Mouse (Mus musculus): ENCODE data around the gene Slc16a11.
"Not testable (repeated sequence)": the region's sequence is repeated elsewhere in the genome, so short reads cannot be mapped to it uniquely, and the experiment has no call there.

The Slc16a11 gene

DNA sequence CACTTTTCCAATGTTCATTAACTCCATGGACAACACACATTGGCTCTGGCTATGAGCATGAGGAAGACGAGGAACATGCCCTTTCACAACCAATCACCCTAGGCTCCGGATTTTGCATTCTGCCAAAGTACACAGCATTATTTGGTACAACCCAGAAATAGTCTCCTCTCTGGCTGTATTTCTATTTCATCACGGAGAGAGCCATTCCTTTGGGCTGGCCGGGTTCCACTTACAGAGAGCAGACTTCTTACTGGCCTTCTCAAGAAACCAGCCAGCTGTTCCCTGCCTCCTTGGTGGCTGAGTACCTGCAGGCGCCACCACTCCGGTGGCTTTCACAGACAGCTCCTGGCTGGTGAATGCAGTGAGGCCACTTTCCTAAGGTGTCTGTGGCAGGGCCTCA lies at the start of gene Slc16a11:
TSS of gene Slc16a11 (plus strand) at position 330 of the 400 bp plus-strand sequence.
- DNase-seq (ENCODE audit: low spot score in 2 of 2) = no peak

GRCm38 (mm10) chr11:70165972-70166921 lies 46.3 kb upstream of the Slc16a11 start:
- DNase-seq (ENCODE audit: low spot score in 2 of 2) = no peak

- no peak for DNase-seq (ENCODE audit: low spot score in 2 of 2)
Observed at GRCm38 (mm10) chr11:70168136-70168535, 44.4 kb upstream of the Slc16a11 start.

DNA sequence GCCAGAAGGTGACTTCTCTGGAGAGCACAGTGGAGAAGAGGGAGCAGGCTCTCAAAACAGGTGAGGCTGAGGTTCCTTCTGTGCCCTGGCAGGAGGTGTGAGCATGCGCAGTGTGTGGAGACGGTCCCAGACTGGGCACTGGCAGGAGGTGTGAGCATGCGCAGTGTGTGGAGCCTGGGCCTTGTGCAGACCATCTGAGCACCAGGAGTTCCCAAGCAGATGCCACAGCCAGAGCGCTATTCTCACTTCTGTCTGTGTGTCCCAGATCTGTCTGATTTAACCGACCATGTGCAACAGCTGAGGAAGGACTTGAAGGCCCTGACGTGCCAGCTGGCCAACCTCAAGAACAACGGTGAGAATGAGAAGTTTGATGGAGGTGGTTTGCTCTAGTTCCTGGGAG lies 43.1 kb upstream of the Slc16a11 start:
- not testable (repeated sequence) for DNase-seq (ENCODE audit: low spot score in 2 of 2)

DNA sequence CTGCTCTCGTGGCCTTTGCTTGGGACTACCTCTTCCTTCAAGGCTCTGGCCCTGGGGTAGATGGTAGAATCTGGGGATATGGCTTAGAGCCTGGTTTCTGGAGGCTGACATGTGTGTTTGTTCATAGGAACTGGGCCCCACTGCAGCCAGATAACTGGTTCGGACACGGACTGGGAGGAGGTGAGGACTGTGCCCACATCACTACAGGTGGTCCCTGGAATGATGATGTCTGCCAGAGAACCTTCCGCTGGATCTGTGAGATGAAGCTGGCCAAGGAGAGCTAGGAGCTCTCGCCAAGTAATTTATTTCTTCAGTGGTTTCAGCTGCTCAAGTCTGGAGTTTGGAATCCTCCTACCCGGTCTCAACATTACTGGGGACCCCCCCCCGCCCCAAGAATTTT lies 42.3 kb upstream of the Slc16a11 start:
- DNase-seq (ENCODE audit: low spot score in 2 of 2) = no peak

DNA sequence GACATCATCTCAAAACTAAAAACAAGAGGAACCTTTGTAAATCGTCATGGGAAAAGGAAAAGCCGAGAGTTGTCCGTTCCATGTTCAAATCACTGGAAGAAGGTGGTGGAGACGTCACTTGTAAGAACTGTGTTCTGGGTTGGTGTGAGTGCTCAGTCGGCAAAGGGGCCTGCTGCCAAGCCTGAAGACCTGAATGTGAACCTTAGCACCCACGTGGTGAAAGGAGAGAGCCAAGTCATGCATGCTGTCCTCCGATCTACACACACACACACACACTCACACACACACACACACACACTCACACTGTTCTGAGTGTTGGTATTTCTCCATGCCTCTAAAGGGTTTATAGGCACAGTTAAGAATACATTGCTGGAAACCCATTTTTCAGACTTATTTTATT lies 41.4 kb upstream of the Slc16a11 start:
- no peak for DNase-seq (ENCODE audit: low spot score in 2 of 2)

DNA sequence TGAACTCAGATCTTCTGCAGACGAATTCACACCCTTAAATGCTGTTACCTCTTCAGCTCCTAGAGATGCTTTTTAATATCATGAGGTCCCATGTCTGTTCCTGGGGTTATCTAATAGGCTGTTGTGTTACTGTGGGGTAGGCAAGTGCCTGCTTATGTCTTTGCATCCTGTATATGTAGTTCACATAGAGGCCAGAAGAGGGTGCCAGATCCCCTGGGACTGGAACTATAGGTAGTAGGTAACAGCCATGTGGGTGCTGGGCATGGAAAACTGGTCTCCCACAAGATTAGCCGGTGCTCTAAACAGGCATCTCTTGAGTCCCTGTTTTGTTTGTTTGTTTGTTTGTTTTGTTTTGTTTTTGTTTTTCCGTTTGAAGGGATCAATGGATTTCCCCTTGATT lies 40.7 kb upstream of the Slc16a11 start:
- no peak for DNase-seq (ENCODE audit: low spot score in 2 of 2)

- no peak for DNase-seq (ENCODE audit: low spot score in 2 of 2)
Observed at GRCm38 (mm10) chr11:70172298-70172697, 40.3 kb upstream of the Slc16a11 start.

- no peak for DNase-seq (ENCODE audit: low spot score in 2 of 2)
Observed at GRCm38 (mm10) chr11:70174491-70174890, 38.1 kb upstream of the Slc16a11 start.

GRCm38 (mm10) chr11:70177647-70178046 lies 34.9 kb upstream of the Slc16a11 start:
- no peak for DNase-seq (ENCODE audit: low spot score in 2 of 2)

- DNase-seq (ENCODE audit: low spot score in 2 of 2) = no peak
Observed at GRCm38 (mm10) chr11:70178311-70178710, 34.2 kb upstream of the Slc16a11 start.

DNA sequence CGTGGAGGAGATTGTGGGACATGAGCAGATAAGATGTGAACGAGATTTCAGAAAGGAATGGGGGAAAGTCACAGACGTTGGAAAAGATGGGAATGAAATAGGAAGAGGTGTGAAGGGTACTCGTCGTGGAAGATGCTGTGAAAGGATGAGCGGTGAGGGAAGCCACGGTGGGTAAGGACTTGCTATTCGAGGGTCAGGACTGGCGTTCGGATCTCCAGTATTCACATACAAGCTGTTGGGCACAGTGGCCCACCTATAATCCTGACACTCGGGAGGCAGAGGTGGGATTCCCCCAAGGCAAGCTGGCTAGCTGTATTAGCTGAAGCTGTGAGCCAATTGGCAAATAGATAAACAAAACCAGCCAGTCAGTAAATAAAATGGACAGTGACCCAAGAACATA lies 33.8 kb upstream of the Slc16a11 start:
- no peak for DNase-seq (ENCODE audit: low spot score in 2 of 2)

GRCm38 (mm10) chr11:70179401-70179800 lies 33.2 kb upstream of the Slc16a11 start:
- no peak for DNase-seq (ENCODE audit: low spot score in 2 of 2)

GRCm38 (mm10) chr11:70180496-70180895 lies 32.1 kb upstream of the Slc16a11 start:
- no peak for DNase-seq (ENCODE audit: low spot score in 2 of 2)

GRCm38 (mm10) chr11:70185120-70185519 lies 27.4 kb upstream of the Slc16a11 start:
- DNase-seq (ENCODE audit: low spot score in 2 of 2) = no peak

DNA sequence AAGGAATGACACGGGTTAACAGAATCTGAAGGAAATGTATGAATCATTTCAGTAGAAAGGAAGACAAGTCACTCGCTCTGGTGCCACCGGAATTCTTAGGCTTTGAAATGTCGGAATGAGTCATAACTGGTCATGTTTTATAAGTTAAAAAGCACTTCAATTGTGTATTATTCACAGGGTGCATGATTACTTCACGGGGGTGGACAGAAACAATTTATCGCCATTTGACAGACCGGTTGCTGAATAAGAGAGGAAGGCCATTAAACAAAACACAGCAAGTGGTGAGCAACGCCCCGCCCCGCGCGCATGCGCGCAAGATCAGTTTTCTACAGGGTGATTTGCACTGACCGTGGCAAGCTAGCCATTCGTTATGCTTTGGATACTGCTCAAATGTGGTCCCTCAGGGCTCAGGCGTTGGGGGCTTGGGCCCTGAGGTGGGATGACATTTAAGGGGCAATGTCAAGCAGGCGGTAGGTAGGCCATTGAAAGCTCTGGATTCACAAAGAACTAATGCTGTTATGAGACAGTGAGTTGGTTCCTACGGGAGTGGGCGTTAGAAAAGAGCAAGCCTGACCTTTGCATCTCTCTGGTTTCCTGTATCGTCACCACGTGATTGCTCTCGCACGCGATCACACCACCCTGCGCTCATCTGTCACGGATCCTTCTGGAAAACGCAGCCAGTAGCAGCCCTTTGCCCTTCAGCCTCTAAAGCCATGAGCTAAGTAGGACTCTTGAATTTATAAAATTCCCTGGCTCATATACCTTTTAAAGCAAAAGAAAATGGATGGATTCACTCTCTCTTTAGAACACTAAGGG lies 23.0 kb upstream of the Slc16a11 start:
- DNase-seq (ENCODE audit: low spot score in 2 of 2) = no peak

- DNase-seq (ENCODE audit: low spot score in 2 of 2) = no peak
Observed at GRCm38 (mm10) chr11:70191188-70191587, 21.4 kb upstream of the Slc16a11 start.

GRCm38 (mm10) chr11:70192157-70192556 lies 20.4 kb upstream of the Slc16a11 start:
- DNase-seq (ENCODE audit: low spot score in 2 of 2) = no peak

- DNase-seq (ENCODE audit: low spot score in 2 of 2) = no peak
Observed at GRCm38 (mm10) chr11:70193354-70194285, 18.9 kb upstream of the Slc16a11 start.

DNA sequence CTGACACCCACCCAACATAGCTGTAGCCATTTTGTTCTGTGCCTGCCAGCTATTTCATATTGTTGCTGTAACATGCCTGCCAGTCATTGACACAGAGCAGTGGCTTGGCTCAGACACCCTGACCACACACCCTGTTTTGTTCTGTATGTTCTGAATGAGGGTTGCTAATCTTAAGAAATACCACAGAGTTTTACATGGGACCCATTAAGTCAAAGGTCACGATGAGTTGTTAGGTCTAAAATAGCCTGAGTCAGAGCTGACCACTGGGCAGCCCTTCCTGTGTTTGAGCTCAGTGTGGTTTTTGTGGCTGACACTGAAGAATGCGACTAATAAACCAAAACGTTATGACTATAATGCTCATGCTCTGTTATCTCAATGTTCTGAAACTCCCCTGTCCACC lies 14.2 kb upstream of the Slc16a11 start:
- no peak for DNase-seq (ENCODE audit: low spot score in 2 of 2)

DNA sequence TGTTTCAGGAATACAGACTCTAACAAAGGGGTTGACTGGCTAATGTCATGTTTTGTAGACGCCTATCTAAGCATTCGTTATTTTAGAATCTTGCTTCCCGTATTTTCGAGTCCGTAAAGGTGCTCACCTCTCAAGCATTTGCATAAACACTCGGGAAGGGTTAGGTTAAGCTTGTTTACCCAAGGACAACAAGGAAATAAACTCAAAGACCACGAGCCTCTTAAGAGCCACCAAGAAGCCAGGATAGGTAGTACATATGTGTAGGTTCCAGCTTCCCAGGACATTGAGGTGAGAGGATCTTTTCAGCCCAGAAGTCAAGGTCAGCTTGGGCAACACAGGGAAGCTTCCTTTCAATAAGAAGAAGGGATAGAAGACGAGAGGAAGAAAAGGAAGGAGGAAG lies 13.4 kb upstream of the Slc16a11 start:
- no peak for DNase-seq (ENCODE audit: low spot score in 2 of 2)

Data from frontal cortex, postnatal 25 days (tissue).